Mouse (Mus musculus) bone marrow macrophage, adult 2 months (primary cell): Measurements from ENCODE around the gene Vim.

Experiments
- CTCF ChIP-seq: IDR thresholded peaks from 2 replicates; pipeline ENCODE4 v1.5.1; 2012; ENCODE audit warnings: low read depth, mild to moderate bottlenecking, low read length, moderate library complexity
- POLR2A ChIP-seq: IDR thresholded peaks from 2 replicates; pipeline ENCODE4 v1.6.1; 2012; ENCODE audit warnings: mild to moderate bottlenecking, low read depth, low read length, borderline replicate concordance

GRCm38 (mm10) chr2:13570122-13570521 lies 3.6 kb upstream of the Vim start:
- TF ChIP-seq CTCF: no peak
- TF ChIP-seq POLR2A: no peak
